Mouse (Mus musculus): ENCODE measurements around the gene Ugt8a.

Gene Ugt8a

GRCm38 (mm10) chr3:125938092-125938755 is at the start of gene Ugt8a:
TSS of gene Ugt8a (minus strand) at chr3:125938619.
- no peak for DNase-seq

DNA sequence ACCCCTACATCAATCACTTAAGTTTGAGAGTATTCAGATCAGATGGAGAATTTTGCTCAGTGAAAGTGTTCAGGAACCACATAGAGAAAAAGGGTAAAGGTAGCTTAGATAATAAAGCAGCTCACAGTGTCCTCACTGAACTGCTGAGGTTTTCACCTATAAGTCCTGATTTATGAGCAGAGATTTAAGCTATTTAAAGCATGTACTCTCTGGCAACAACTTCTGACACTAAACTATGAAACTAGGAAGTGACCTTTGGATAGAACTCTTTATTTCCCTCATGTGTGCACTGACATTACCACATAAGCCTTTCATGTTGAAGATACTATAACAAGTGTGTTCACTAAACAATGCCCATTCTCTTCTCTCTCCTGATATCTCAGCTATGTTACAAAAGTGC is 48.2 kb upstream of the Ugt8a start:
- no peak for DNase-seq

GRCm38 (mm10) chr3:125983707-125984420 is 45.4 kb upstream of the Ugt8a start:
- DNase-seq, result no peak

DNA sequence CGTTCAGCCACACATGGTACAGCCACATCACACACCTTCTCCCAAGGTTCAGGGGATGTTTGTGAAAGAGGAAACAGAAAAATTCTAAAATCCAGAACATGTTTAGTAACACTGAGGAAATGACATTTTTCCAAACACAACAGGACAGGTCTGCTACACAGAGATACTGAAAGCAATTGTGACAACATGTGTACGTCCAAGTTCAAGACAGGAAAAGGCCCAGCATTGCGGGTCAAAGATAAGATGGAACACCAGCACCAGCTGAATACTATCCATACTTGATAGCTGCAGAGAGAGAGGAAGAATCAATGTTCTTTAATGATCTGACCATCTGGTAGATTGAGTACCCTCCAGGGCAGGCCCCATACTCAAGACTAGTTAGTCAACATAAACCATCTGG is 41.1 kb upstream of the Ugt8a start:
- no peak for DNase-seq

DNA sequence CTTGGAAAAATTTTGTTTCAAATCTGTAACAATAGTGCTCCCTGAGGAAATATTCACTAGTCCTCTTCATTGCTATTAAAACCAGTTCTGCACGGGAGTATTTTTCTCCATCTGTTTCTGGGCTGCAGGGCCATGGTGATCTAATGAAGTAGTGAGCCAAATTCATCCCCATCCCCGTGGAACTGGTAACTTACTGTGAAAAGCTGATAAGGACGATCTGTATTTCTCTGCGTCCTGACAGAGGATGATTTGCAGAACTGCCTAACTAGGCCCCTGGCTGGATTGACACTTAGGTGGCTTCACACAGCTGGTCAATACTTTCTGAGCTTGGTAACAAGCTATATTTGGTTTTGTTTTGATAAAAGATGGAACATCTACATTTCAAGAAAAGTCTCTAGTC is 37.5 kb upstream of the Ugt8a start:
- DNase-seq, result no peak

DNA sequence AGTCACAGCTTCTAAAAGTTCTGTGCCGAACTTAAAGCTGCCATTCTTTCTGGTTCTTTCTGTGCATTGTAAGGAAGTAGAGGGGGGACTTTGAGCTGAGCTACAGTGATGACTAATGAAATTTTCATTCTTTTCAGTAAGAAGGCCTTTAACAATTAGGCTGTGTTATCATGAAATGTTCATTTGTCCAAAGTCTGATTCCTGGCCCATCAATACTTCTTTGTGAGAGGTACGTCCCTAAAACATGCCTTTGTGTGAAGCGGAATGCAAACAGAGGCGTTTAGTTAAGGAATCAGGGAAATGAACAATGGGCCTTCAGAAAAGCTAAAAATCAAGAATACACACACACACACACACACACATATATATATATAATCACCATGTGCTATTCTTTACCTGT is 31.0 kb upstream of the Ugt8a start:
- DNase-seq, result no peak

- no peak for DNase-seq
Measured at GRCm38 (mm10) chr3:125956196-125956885, 17.9 kb upstream of the Ugt8a start.

GRCm38 (mm10) chr3:125954881-125955280 is 16.5 kb upstream of the Ugt8a start:
- DNase-seq, result no peak

- no peak for DNase-seq
Measured at GRCm38 (mm10) chr3:125940811-125941210, 2.4 kb upstream of the Ugt8a start.

DNA sequence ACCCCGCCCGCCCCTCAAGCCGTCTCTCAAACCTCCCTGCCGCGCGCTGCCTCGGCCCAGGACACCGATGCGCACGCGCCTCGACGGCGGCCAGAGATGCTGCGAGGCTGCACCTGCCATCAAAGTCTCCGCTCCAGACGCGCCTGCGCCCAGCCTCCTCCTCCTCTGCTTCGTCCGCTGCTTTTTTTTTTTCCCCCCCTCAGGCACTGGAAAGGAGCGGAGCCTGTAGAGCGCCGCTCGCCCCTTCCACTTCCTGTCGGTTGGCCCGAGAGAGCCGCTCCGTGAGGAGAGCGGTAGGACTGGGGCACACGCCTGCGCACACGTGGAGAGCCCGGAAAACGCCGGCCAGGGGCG is 314 bp upstream of the Ugt8a start:
- no peak for DNase-seq

DNA sequence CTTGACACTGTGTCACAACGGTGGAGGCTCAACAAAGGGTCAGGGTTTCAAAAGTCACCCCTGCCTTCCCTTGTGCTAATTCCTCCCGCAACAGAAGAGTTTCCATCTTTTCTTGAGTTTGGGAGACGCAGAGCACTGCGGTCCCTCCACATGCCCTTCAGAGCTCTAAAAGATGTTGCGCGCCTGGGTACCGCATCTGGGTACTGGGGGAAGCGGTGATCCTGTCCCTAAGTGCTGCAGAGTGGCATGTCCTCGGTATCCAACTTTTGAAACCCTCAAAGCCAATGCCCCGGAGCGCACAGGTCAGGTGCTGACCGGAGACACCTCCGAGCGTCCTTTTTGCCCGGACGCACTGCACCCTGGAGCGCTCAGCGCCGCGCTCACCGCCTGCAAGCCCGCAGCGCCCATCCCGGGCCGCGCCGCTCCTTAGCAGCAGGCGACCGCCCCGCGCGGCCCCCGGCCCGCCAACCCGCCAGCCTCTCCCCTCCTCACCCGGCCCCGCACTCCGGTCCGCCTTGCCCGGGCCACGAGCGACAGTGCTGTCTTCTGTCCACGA is 805 bp downstream of the Ugt8a start:
- DNase-seq, result no peak

GRCm38 (mm10) chr3:125935796-125936195 is 2.6 kb downstream of the Ugt8a start:
- DNase-seq, result no peak

DNA sequence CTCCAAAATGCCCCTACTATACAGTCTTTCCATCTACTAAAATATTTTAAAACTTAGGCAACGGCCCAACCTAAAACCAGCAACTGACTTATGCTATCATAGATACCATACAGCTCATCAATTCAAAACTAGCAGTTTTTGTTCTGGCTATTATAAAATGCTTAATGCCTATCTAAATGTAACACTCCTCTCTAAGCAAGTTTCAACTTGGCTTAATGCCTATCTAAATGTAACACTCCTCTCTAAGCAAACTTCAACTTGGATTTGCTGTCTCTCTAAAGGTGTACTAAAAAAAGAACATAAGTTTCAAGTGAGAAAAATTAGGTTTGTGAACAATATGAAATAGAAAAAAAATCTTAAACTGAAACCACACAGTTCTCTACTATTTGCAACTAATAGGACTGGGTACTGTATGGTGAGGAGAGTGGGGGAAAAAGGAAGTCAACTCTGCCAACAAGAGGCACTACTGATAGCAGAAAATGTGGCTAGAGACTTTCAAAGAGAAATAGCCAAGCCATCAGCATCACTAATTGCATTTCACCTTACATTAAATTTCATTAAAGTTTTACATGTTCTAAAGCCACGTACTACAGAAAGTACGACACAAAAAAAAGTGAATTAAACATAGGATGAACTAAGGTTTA is 5.7 kb downstream of the Ugt8a start:
- no peak for DNase-seq

DNA sequence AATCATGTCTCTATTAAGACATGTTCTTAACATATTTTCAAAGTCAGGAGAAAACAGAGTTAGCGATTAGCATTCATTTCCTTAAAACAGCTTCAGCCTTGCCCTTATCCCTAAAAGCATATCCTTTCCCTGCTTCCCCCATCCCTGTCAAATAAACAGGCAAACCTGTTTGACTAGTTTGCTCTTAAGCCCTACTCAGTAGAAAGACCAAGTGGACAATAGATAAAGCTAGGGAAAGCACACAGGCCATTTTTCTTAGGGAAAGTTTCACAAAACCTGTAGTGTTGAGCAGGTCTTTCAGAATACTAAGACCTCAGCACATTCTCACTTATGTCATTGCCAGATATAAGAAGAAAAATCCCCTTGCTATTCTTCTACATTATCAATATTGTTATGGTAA is 7.4 kb downstream of the Ugt8a start:
- DNase-seq, result no peak

DNA sequence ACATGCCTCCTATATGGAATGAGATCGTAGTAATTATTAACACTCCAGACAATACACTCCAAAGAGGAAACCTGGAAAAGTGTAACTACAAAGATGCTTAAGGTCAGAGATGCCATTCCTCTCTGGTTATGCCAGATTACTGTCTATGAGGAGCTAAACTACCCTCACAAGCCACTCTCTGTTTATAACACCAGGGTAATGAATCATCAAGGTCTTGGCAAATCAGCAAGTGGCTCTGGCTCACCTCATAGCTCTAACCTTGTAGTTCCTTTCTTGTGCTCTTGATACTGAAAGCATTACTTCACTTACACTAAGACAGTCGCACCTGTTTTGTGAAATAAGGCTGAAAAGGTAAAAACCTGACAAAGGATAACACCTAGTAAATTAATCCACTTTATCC is 17.5 kb downstream of the Ugt8a start:
- DNase-seq, result no peak

- no peak for DNase-seq
Measured at GRCm38 (mm10) chr3:125898976-125899375, 39.4 kb downstream of the Ugt8a start.

DNA sequence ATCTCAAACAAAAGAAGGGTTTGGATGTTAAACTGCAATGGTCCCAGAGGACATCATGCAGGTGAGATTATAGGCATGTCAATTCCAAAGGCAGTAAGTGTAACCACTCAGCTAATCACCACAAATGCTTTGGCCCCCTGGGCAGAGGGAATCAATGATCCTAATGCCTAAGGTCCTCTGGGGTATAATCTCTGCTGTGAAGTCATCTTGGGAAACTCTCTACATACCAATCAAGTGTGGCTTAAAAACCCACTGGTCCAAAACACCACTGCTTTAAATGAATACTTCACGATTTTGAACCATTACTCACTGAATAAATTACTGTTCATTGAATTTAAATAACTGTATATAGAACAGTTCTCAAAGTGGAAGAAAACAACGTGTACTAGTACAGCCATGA is 51.3 kb downstream of the Ugt8a start:
- DNase-seq, result no peak

DNA sequence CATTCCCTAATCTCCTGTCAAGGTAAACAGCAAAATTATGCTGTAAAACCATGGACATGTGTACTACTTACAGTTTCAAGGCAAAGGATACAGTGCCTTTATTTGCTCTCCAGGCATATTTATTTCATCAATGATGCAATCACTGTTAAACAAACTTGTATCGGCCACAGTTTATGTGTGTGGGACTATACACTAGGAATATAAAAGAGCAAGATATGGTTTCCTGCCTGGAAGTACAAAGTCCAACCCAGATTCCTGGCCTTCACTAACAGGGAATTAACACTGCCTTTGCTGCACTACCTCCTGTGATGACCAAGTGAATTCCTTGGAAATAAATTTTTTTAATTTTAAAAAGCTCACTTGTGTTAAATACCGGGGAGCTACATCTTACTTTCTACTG is 53.5 kb downstream of the Ugt8a start:
- DNase-seq, result no peak

DNA sequence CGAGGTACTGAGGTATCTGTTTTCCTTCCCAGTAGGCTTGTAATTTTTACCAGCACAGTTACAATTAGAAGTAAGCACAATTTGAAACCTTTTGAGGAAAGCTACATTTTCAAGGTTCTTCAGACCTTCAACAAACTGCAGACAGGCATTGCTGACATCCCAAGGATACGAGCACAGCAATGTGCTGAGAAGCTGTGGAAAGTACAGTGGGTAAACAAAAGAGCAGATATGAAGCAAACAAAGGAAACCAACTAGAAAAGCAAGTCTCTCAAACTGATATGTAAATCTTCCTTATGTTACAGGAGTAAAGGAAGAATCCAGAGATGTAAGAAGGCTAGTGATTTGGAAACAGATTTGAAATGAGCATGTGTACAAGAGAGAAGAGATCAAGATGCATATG is 54.0 kb downstream of the Ugt8a start:
- DNase-seq, result no peak

- DNase-seq, result no peak
Measured at GRCm38 (mm10) chr3:125883009-125883408, 55.4 kb downstream of the Ugt8a start.

- no peak for DNase-seq
Measured at GRCm38 (mm10) chr3:125881835-125882234, 56.6 kb downstream of the Ugt8a start.

GRCm38 (mm10) chr3:125874371-125874770 is 64.0 kb downstream of the Ugt8a start:
- DNase-seq, result no peak

GRCm38 (mm10) chr3:125869873-125870272 is 68.5 kb downstream of the Ugt8a start:
- DNase-seq, result no peak

All from B cell, adult 2 months (primary cell).